Mouse (Mus musculus) lung, embryonic 14.5 days (tissue): ENCODE data around the gene Acsm1. TPM values are rescaled to one million over a fixed set of nuclear protein-coding genes. Genes with fewer than 3 reads are reported as not detected.
A peak's percentile ranks its signal among the peaks of the same experiment; 100 is the strongest.
"Not testable (repeated sequence)": the region's sequence is repeated elsewhere in the genome, so short reads cannot be mapped to it uniquely, and the experiment has no call there.

ENCODE experiments used
- ATAC-seq: fragments of 200-750 bp; cut with Nextera tagmentation; 2 replicates; pipeline ENCODE4 v1.8.0; 2017; ENCODE audit warnings: mild to moderate bottlenecking, moderate TSS enrichment, moderate library complexity; ENCODE audit not compliant: insufficient read depth
- DNase-seq: peaks from one replicate; pipeline ENCODE4 v3.0.0-alpha.2; 2015
- H3K27ac ChIP-seq: fragments of 300-500 bp; sonication (generic); 2 replicates; pipeline ENCODE4 v1.5.1; 2014; ENCODE audit warnings: low read depth, mild to moderate bottlenecking, moderate library complexity
- H3K27me3 ChIP-seq: fragments of 300-500 bp; sonication (generic); 2 replicates; pipeline ENCODE4 v1.6.1; 2014; ENCODE audit warnings: low read length, control low read depth; ENCODE audit not compliant: insufficient read depth
- H3K36me3 ChIP-seq: fragments of 300-500 bp; sonication (generic); 2 replicates; pipeline ENCODE4 v1.6.1; 2014; ENCODE audit warnings: control low read depth; ENCODE audit not compliant: insufficient read depth
- H3K4me1 ChIP-seq: fragments of 300-500 bp; sonication (generic); 2 replicates; pipeline ENCODE4 v1.6.1; 2014; ENCODE audit warnings: antibody characterized with exemption, control low read depth; ENCODE audit not compliant: insufficient read depth
- H3K4me2 ChIP-seq: fragments of 300-500 bp; sonication (generic); 2 replicates; pipeline ENCODE4 v1.6.1; 2014; ENCODE audit warnings: mild to moderate bottlenecking
- H3K4me3 ChIP-seq: fragments of 300-500 bp; sonication (generic); 2 replicates; pipeline ENCODE4 v1.5.1; 2014; ENCODE audit warnings: low read depth, low read length
- H3K9ac ChIP-seq: fragments of 300-500 bp; sonication (generic); 2 replicates; pipeline ENCODE4 v1.6.1; 2014
- H3K9me3 ChIP-seq: fragments of 300-500 bp; sonication (generic); 2 replicates; pipeline ENCODE4 v1.6.1; 2016; ENCODE audit warnings: low read depth, low read length, control low read depth
- CTCF ChIP-seq: IDR thresholded peaks from 2 replicates; pipeline ENCODE4 v1.5.1; 2016; ENCODE audit warnings: antibody characterized with exemption, low read depth
- WGBS: fragments of 180-500 bp; shearing (Covaris S2); extraction: QIAGEN DNeasy Blood & Tissue Kit; methylation state at CpG from one replicate; pipeline ENCODE4 v1.1.7; 2014; 5-methylcytosine and 5-hydroxymethylcytosine counted together
- polyA plus RNA-seq: library from polyadenylated mRNA; unstranded; fragments of >200 nt; fragmentation: Nextera tagmentation; extraction: Ambion mirVana; gene quantifications from 2 replicates; pipeline ENCODE4 v1.2.1, GENCODE M21; 2014

The Acsm1 gene
- polyA plus RNA-seq: 2.0 and 2.5 TPM in 2 replicates

GRCm38 (mm10) chr7:119606664-119607076 is at the start of gene Acsm1:
Gene Acsm1 (plus strand): TSS chr7:119607026.
- Histone ChIP-seq H3K9ac (no peak within 1 kb of the TSS), H3K27me3 (no peaks in the 10 kb centered on the region), H3K27ac (peak within 1 kb of the TSS; percentile 90), H3K4me1 (no peaks in the 10 kb centered on the region), H3K4me2 (no peak within 1 kb of the TSS), H3K36me3 (no peaks in the 10 kb centered on the region), H3K4me3 (no peak within 1 kb of the TSS), H3K9me3 (no peaks in the 10 kb centered on the region)
- WGBS: 58% methylated on average over 5 of the region's 5 CpGs
- ATAC-seq: no peak
- TF ChIP-seq CTCF: no peak
- DNase-seq: peak; percentile 19

- Histone ChIP-seq H3K27me3 (no peaks in the 10 kb centered on the region), H3K9ac (no peak overlapping the region), H3K4me2 (no peak overlapping the region), H3K4me1 (no peaks in the 10 kb centered on the region), H3K36me3 (no peaks in the 10 kb centered on the region), H3K4me3 (no peak overlapping the region), H3K9me3 (no peaks in the 10 kb centered on the region), H3K27ac (no peak overlapping the region)
- WGBS: 67% methylated on average over 3 of the region's 3 CpGs
- ATAC-seq (no peak), DNase-seq (no peak)
- no peak for TF ChIP-seq CTCF
These were observed 46.9 kb upstream of the Acsm1 start for GRCm38 (mm10) chr7:119559789-119560451.

- H3K4me2 ChIP-seq: no peak overlapping the region
- H3K4me1 ChIP-seq: no peaks in the 10 kb centered on the region
- no peak overlapping the region for H3K9ac ChIP-seq
- 81% methylated on average over 3 of the region's 3 CpGs for WGBS
- no peaks in the 10 kb centered on the region for H3K9me3 ChIP-seq
- H3K4me3 ChIP-seq: no peak overlapping the region
- H3K27ac ChIP-seq: no peak overlapping the region
- H3K36me3 ChIP-seq: no peaks in the 10 kb centered on the region
- H3K27me3 ChIP-seq: no peaks in the 10 kb centered on the region
- ATAC-seq (no peak), DNase-seq (no peak)
- no peak for TF ChIP-seq CTCF
These were observed 46.4 kb upstream of the Acsm1 start for GRCm38 (mm10) chr7:119560452-119560835.

GRCm38 (mm10) chr7:119561441-119561840 is 45.4 kb upstream of the Acsm1 start:
- H3K27me3 ChIP-seq: no peaks in the 10 kb centered on the region
- H3K36me3 ChIP-seq: no peaks in the 10 kb centered on the region
- no peak overlapping the region for H3K4me2 ChIP-seq
- H3K4me3 ChIP-seq: no peak overlapping the region
- no peak for DNase-seq
- H3K27ac ChIP-seq: no peak overlapping the region
- no peaks in the 10 kb centered on the region for H3K9me3 ChIP-seq
- H3K4me1 ChIP-seq: no peaks in the 10 kb centered on the region
- H3K9ac ChIP-seq: no peak overlapping the region
- ATAC-seq: no peak
- TF ChIP-seq CTCF: no peak
- 52% methylated on average over 4 of the region's 4 CpGs for WGBS

DNA sequence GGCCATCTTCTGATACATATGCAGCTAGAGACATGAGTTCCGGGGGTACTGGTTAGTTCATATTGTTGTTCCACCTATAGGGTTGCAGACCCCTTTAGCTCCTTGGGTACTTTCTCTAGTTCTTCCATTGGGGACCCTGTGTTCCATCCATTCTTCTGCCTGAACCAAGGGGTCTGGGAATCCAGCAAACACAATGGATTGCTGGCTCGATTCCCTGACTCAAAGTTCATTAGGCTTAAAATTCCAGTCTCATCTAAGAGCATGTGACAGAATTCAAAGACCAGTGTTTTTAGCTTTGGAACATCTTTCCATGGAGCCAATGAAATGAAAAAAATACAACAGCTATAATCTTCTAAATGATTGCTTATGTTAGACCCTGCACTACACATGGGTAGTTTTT is 44.4 kb upstream of the Acsm1 start:
- not testable (repeated sequence) for H3K27me3 ChIP-seq, DNase-seq, H3K36me3 ChIP-seq, H3K4me1 ChIP-seq, ATAC-seq, H3K9ac ChIP-seq, H3K27ac ChIP-seq, H3K9me3 ChIP-seq, H3K4me2 ChIP-seq, H3K4me3 ChIP-seq
- 81% methylated on average over 2 of the region's 2 CpGs for WGBS

DNA sequence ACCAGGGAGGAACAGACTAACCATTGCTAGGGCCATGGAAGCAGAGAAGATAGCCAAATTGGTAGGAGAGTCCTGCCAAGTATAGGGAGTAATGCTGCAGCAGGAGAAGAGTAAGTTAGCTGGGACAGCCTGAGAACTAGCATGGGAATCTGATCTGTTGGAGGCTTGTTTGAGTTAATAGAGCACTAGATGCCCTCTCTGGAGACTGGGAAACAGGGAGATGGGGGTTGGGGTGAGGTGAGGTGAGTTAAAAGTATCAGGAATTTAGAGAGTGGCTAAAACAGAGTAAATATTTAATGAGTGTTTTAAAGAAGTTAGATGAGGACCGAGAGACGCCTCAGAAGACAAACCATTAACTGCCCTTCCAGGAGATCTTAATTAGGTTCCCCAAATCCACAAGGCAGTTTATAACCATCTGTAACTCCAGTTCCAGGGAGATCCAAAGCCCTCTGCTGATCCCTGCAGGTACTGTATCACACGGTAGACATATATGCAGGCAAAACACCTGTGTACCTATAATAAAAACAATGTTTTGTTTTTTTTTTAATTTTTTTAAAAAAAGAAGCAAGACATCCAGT is 12.2 kb upstream of the Acsm1 start:
- H3K27me3 ChIP-seq: no peaks in the 10 kb centered on the region
- H3K36me3 ChIP-seq: no peaks in the 10 kb centered on the region
- H3K4me3 ChIP-seq: no peak overlapping the region
- no peaks in the 10 kb centered on the region for H3K9me3 ChIP-seq
- no peak for ATAC-seq
- WGBS: 53% methylated on average over 3 of the region's 3 CpGs
- no peak overlapping the region for H3K27ac ChIP-seq
- H3K4me2 ChIP-seq: no peak overlapping the region
- TF ChIP-seq CTCF: no peak
- no peak overlapping the region for H3K9ac ChIP-seq
- DNase-seq: no peak
- H3K4me1 ChIP-seq: no peaks in the 10 kb centered on the region

GRCm38 (mm10) chr7:119595306-119595705 is 11.5 kb upstream of the Acsm1 start:
- Histone ChIP-seq H3K4me3 (no peak overlapping the region), H3K9ac (no peak overlapping the region), H3K27ac (no peak overlapping the region), H3K36me3 (no peaks in the 10 kb centered on the region), H3K27me3 (no peaks in the 10 kb centered on the region), H3K4me2 (no peak overlapping the region), H3K9me3 (no peaks in the 10 kb centered on the region), H3K4me1 (no peaks in the 10 kb centered on the region)
- no peak for TF ChIP-seq CTCF
- WGBS: 12% methylated on average over 1 of the region's 1 CpGs
- ATAC-seq (no peak), DNase-seq (no peak)
